ENCODE assay signal across 28 mouse cellular contexts in the genomic region with DNA sequence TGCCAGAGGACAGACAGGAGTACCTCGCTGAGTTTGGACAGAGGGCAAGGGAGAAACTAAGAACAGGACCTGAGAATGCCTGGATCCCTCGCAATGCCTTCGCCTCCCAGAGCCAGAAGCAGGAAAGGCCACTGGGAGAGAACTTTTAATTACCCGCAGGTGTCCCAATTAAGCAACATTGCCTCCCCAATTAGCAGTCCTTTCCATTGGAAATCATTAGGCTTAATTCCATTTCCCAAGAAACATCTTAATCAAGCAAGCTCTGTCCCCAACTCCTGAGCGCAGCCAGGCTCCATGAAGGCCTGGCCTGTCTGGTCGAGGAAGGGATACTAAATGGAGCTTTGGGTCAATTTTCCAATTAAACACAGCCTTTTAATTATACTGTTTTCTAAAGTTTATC. TPM values are rescaled to one million over a fixed set of nuclear protein-coding genes. Genes with fewer than 3 reads are reported as not detected.
"Had no signal": no experiment of that assay in that cellular context is flagged by ENCODE, and none has a peak within 500 bp of the region (broad histone marks: within the 10 kb centered on the region; RNA-seq: fewer than 3 reads in every experiment).

No protein-coding gene starts in this region.

- H3K4me1 ChIP-seq: embryonic facial prominence, embryonic 10.5 days; embryonic facial prominence, embryonic 12.5 days; embryonic facial prominence, embryonic 15.5 days; forebrain, embryonic 13.5 days; forebrain, embryonic 15.5 days had no signal

- H3K4me3 ChIP-seq: embryonic facial prominence, embryonic 10.5 days; embryonic facial prominence, embryonic 12.5 days; embryonic facial prominence, embryonic 13.5 days; embryonic facial prominence, embryonic 15.5 days; erythroblast, embryonic 14.5 days; forebrain, embryonic 10.5 days; forebrain, embryonic 13.5 days; forebrain, embryonic 15.5 days; gastrocnemius, adult 2 months; heart, adult 2 months had no signal

- H3K9ac ChIP-seq: embryonic facial prominence, embryonic 12.5 days; embryonic facial prominence, embryonic 13.5 days; embryonic facial prominence, embryonic 15.5 days; forebrain, embryonic 13.5 days; forebrain, embryonic 15.5 days; forebrain, postnatal 0 days had no signal

- H3K27ac ChIP-seq: embryonic facial prominence, embryonic 10.5 days; embryonic facial prominence, embryonic 12.5 days; embryonic facial prominence, embryonic 13.5 days; embryonic facial prominence, embryonic 15.5 days; forebrain, embryonic 10.5 days; forebrain, embryonic 13.5 days; forebrain, embryonic 15.5 days; gastrocnemius, adult 2 months; heart, adult 2 months had no signal

- DNase-seq: cerebellum, adult 8-10 months; cerebellum, adult 9-10 months; cerebellum, adult 9-11 months; cerebellum, postnatal 10 days; cerebellum, postnatal 14 days; cerebellum, postnatal 25 days; cerebellum, postnatal 36 days; embryo, embryonic 11 days; forebrain, postnatal 0 days; gastrocnemius, adult 2 months; gastrocnemius, postnatal 10 days; gastrocnemius, postnatal 14 days; gastrocnemius, postnatal 25 days; gastrocnemius, postnatal 36 days; heart, adult 11 months; heart, adult 18-20 months; heart, adult 2 months had no signal

- H3K4me2 ChIP-seq: embryonic facial prominence, embryonic 12.5 days; embryonic facial prominence, embryonic 13.5 days; embryonic facial prominence, embryonic 15.5 days; forebrain, embryonic 13.5 days; forebrain, embryonic 15.5 days had no signal

- H3K9me3 ChIP-seq: embryonic facial prominence, embryonic 10.5 days; embryonic facial prominence, embryonic 12.5 days; embryonic facial prominence, embryonic 13.5 days; embryonic facial prominence, embryonic 15.5 days; forebrain, embryonic 10.5 days; forebrain, embryonic 13.5 days; forebrain, embryonic 15.5 days had no signal

- ATAC-seq: forebrain, embryonic 13.5 days; forebrain, embryonic 15.5 days; forebrain, embryonic 16.5 days; forebrain, postnatal 0 days had no signal

- H3K27me3 ChIP-seq: embryonic facial prominence, embryonic 12.5 days; embryonic facial prominence, embryonic 13.5 days; embryonic facial prominence, embryonic 15.5 days had no signal

- H3K36me3 ChIP-seq: embryonic facial prominence, embryonic 10.5 days; embryonic facial prominence, embryonic 12.5 days; embryonic facial prominence, embryonic 13.5 days; embryonic facial prominence, embryonic 15.5 days; forebrain, embryonic 10.5 days; forebrain, embryonic 15.5 days had no signal

RNA-seq across cellular contexts. Expression of gene Spock1, which starts 57.5 kb away (rescaled TPM):
- total RNA-seq: common myeloid progenitor, adult 5-6 weeks; granulocyte monocyte progenitor cell, adult 5-6 weeks; heart, adult 2 months had no signal
